Mouse (Mus musculus) CH12.LX (cell line): ENCODE data around the gene Skap2.

Experiments used
- CTCF ChIP-seq, 2 experiments: IDR thresholded peaks in 1 of 2; conservative IDR thresholded peaks in 1 of 2; 2 replicates each; pipeline ENCODE4 v1.5.1; 2011 to 2012; ENCODE audit warnings: low read depth in 2 of 2, low read length in 2 of 2, improper control_type of control experiment in 1 of 2, inconsistent platforms in 1 of 2, mild to moderate bottlenecking in 1 of 2, moderate library complexity in 1 of 2
- EP300 ChIP-seq: IDR thresholded peaks from 2 replicates; pipeline ENCODE4 v1.6.1; 2011; ENCODE audit warnings: low read length, improper control_type of control experiment
- KAT2A ChIP-seq: IDR thresholded peaks from 2 replicates; pipeline ENCODE4 v1.6.1; 2012; ENCODE audit warnings: low read length, improper control_type of control experiment, inconsistent platforms; ENCODE audit not compliant: insufficient replicate concordance
- NELFE ChIP-seq: IDR thresholded peaks from 2 replicates; pipeline ENCODE4 v1.6.1; 2011; ENCODE audit warnings: low read depth, low read length, improper control_type of control experiment
- POLR2A ChIP-seq: IDR thresholded peaks from 2 replicates; pipeline ENCODE4 v1.6.1; 2011; ENCODE audit warnings: low read depth, mild to moderate bottlenecking, improper control_type of control experiment, low read length
- TBP ChIP-seq: conservative IDR thresholded peaks from 2 replicates; pipeline ENCODE4 v1.6.1; 2011; ENCODE audit warnings: low read depth, low read length, improper control_type of control experiment
- USF1 ChIP-seq: IDR thresholded peaks from 2 replicates; pipeline ENCODE4 v1.6.1; 2014; ENCODE audit warnings: low read depth, mild to moderate bottlenecking, inconsistent platforms, low read length, improper control_type of control experiment

- no peak for TF ChIP-seq CTCF (conservative IDR thresholded peaks at IDR 0.05 in 1 of 2, IDR thresholded peaks at IDR 0.05 in 1 of 2; ENCODE audit: low read depth in 2 of 2, low read length in 2 of 2)
- no peak for TF ChIP-seq NELFE
- TF ChIP-seq POLR2A = no peak
- no peak for TF ChIP-seq KAT2A
- no peak for TF ChIP-seq TBP
- TF ChIP-seq EP300 = no peak
- TF ChIP-seq USF1 = no peak
Measured at GRCm38 (mm10) chr6:51824136-51824830, 188.1 kb downstream of the Skap2 start.
